ENCODE assay signal across 8 mouse cellular contexts in genomic region chr11:19026581-19027561, GRCm38 (mm10). TPM values are rescaled to one million over a fixed set of nuclear protein-coding genes. Genes with fewer than 3 reads are reported as not detected.
DNase-seq lines count a peak whose midpoint lies in the region; ATAC-seq and TF ChIP-seq lines count a peak whose summit lies in the region.

No protein-coding gene starts in this region.

- intact Hi-C loops in left cerebral cortex, postnatal 36 days (cut with DNase I), result loop anchor here (10.0 kb wide), 5 partner anchors 648 to 1742 kb away; no protein-coding TSS in a partner anchor

- peaks cover 17% of the 10 kb centered on the region for H3K4me1 ChIP-seq in E14TG2a.4 (replicated peaks; ENCODE audit: low read depth, low read length)
- peaks cover 3 to 9% of the 10 kb centered on the region in 2 experiments; a peak in 3 of 4 replicates for H3K4me1 ChIP-seq in heart, embryonic 14.5 days (ENCODE audit: control insufficient read depth in 2 of 2, insufficient read depth in 2 of 2, low read length in 2 of 2)

- TF ChIP-seq CTCF in E14TG2a.4 (conservative IDR thresholded peaks at IDR 0.05; ENCODE audit: low read length), result no peak

- peak overlapping the region; percentile 82 for H3K9ac ChIP-seq in heart, embryonic 14.5 days (ENCODE audit: low read length)

- H3K36me3 ChIP-seq in E14TG2a.4 (ENCODE audit: insufficient read depth, low read length), result no peaks in the 10 kb centered on the region
- no peaks in the 10 kb centered on the region for H3K36me3 ChIP-seq in heart, embryonic 14.5 days (ENCODE audit: control insufficient read depth, insufficient read depth, low read length)

- H3K27ac ChIP-seq in heart, embryonic 14.5 days (replicated peaks in 1 of 2; ENCODE audit: control insufficient read depth in 1 of 2, insufficient read depth in 1 of 2, low read depth in 2 of 2, low read length in 2 of 2), result peak overlapping the region; percentile 70 to 82

- WGBS in heart, embryonic 14.5 days, result under 1% methylated on average over 58 of the region's 58 CpGs

- DNase-seq in adrenal gland, adult 18-20 months (ENCODE audit: low spot score in 2 of 2), result peak; percentile 71 to 73
- DNase-seq in embryo, embryonic 9.5 days (ENCODE audit: extremely low spot score), result peak; percentile 84
- DNase-seq in kidney, postnatal 36 days, result peak; percentile 57 to 73
- DNase-seq in urinary bladder, postnatal 14 days (ENCODE audit: low spot score), result peak; percentile 71
- no peak for DNase-seq in left cerebral cortex, postnatal 36 days (ENCODE audit: low spot score in 2 of 2)

- H3K9me3 ChIP-seq in E14TG2a.4 (ENCODE audit: low read length), result no peaks in the 10 kb centered on the region
- H3K9me3 ChIP-seq in heart, embryonic 14.5 days (ENCODE audit: control insufficient read depth, low read length), result no peaks in the 10 kb centered on the region

- peak overlapping the region; percentile 80 for H3K4me2 ChIP-seq in heart, embryonic 14.5 days (ENCODE audit: low read length)

- peak; percentile 85 for ATAC-seq in heart, embryonic 14.5 days (ENCODE audit: insufficient number of reproducible peaks, insufficient read depth, low FRiP score, low read depth)
- ATAC-seq in megakaryocyte-erythroid progenitor cell, adult 5-6 weeks (replicated peaks; ENCODE audit: low FRiP score, low TSS enrichment, poor library complexity, severe bottlenecking), result peak; percentile 63

- H3K4me3 ChIP-seq in E14TG2a.4 (replicated peaks; ENCODE audit: low read length), result peak overlapping the region; percentile 70
- H3K4me3 ChIP-seq in heart, embryonic 14.5 days (ENCODE audit: control insufficient read depth in 1 of 2, insufficient read depth in 1 of 2, low read depth in 1 of 2, low read length in 2 of 2), result peak overlapping the region; percentile 53 to 65

- H3K27me3 ChIP-seq in E14TG2a.4 (ENCODE audit: insufficient read depth, low read length), result peaks cover 49% of the 10 kb centered on the region
- H3K27me3 ChIP-seq in heart, embryonic 14.5 days (ENCODE audit: control insufficient read depth, insufficient read depth, low read length), result no peaks in the 10 kb centered on the region

RNA-seq across cellular contexts. Expression of gene Meis1, which starts 8.1 kb away (rescaled TPM):
- total RNA-seq in adrenal gland, adult 18-20 months (2021), result 10 to 100 TPM; 31.2 to 49.4 TPM
- 50.1 and 55.4 TPM in 2 replicates for polyA plus RNA-seq in heart, embryonic 14.5 days (2014; fragmentation: Nextera tagmentation; extraction: Ambion mirVana)
- 14.5 and 20.7 TPM in 2 replicates for total RNA-seq in megakaryocyte-erythroid progenitor cell, adult 5-6 weeks (2014; fragmentation: Nextera tagmentation)
- total RNA-seq in megakaryocyte-erythroid progenitor cell, adult 5-6 weeks (2017), result 19.9 and 45.5 TPM in 2 replicates
- 1 to 10 TPM; 4.6 to 7.0 TPM for total RNA-seq in left cerebral cortex, postnatal 36 days (2021)

Comparison
In these comparisons a context has a peak if more than half of its experiments do, and no peak if none do; other contexts are left out.
1. DNase-seq: peak in adrenal gland, adult 18-20 months (2 of 2), embryo, embryonic 9.5 days (single experiment), kidney, postnatal 36 days (2 of 2) and urinary bladder, postnatal 14 days (single experiment); none in left cerebral cortex, postnatal 36 days (0 of 2).